Mouse (Mus musculus) heart, embryonic 10.5 days (tissue): ENCODE results near the gene Tnni2. TPM values are rescaled to one million over a fixed set of nuclear protein-coding genes. Genes with fewer than 3 reads are reported as not detected.

Source experiments
- DNase-seq: peaks from one replicate; pipeline ENCODE4 v3.0.0-alpha.2; 2017; ENCODE audit warnings: low spot score
- H3K27ac ChIP-seq: fragments of 300-500 bp; sonication (generic); 2 replicates; pipeline ENCODE4 v1.5.1; 2016; ENCODE audit warnings: mild to moderate bottlenecking
- H3K27me3 ChIP-seq: fragments of 300-500 bp; sonication (generic); 2 replicates; pipeline ENCODE4 v1.6.1; 2016; ENCODE audit warnings: mild to moderate bottlenecking; ENCODE audit not compliant: poor library complexity, insufficient read depth, severe bottlenecking
- H3K36me3 ChIP-seq: fragments of 300-500 bp; sonication (generic); 2 replicates; pipeline ENCODE4 v1.6.1; 2016; ENCODE audit warnings: mild to moderate bottlenecking, moderate library complexity
- H3K4me1 ChIP-seq: fragments of 300-500 bp; sonication (generic); 2 replicates; pipeline ENCODE4 v1.6.1; 2016; ENCODE audit warnings: mild to moderate bottlenecking
- H3K4me3 ChIP-seq: fragments of 300-500 bp; sonication (generic); 2 replicates; pipeline ENCODE4 v1.5.1; 2016; ENCODE audit warnings: mild to moderate bottlenecking, moderate library complexity
- H3K9me3 ChIP-seq: fragments of 300-500 bp; sonication (generic); 2 replicates; pipeline ENCODE4 v1.6.1; 2016; ENCODE audit warnings: mild to moderate bottlenecking, moderate library complexity
- WGBS: fragments of 180-500 bp; shearing (Covaris S2); methylation state at CpG from one replicate; pipeline ENCODE4 v1.1.7; 2016; 5-methylcytosine and 5-hydroxymethylcytosine counted together
- polyA plus RNA-seq: library from polyadenylated mRNA; unstranded; fragments of >200 nt; fragmentation: Nextera tagmentation; extraction: Ambion mirVana; gene quantifications from 2 replicates; pipeline ENCODE4 v1.2.1, GENCODE M21; 2016

Gene Tnni2
- polyA plus RNA-seq, 1 experiment from 2014 or later: 51.9 TPM

DNA sequence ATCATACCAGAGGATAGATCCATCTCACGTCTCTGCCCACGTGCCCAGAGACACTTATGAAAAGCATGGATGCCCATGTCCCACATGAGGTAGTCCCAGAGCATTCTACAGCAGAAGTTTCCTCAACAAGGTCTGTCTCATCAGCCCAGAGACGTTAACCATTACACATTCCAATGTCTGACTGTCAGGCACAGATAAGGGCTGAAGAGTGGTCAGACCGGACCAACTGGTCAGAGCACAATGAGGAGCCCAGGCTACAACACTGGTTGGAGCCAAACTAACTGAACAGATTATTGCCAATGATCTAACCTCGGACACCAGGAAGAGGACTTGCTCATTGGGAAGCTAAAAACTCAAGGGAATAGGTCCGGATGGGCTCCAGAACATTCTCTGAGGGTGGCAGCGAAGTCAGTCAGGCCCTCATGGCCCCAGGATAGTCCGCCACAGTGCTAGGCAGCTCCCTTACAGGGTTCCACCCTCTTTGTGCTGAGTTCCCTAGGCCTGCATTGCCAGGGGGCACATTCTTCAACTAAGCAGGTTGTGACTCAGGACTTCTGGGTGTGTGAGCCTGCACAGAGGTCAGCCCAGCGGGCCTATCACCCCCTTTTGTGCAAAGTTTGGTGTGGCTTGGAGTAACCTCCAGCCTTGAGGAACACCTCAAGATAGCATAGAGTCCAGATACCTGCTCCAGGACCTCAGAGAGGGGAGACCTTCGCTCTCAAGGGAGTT is 7.3 kb upstream of the Tnni2 start, which contains the start of gene Syt8:
Gene Syt8, plus strand, starts transcription at position 714 of the 729 bp plus-strand sequence.
- 57% methylated on average over 10 of the region's 10 CpGs for WGBS
- Histone ChIP-seq H3K27me3 (no peaks in the 10 kb centered on the region), H3K4me3 (no peak within 1 kb of the TSS), H3K27ac (peak within 1 kb of the TSS; percentile 89), H3K4me1 (peaks cover 65% of the 10 kb centered on the region), H3K9me3 (no peaks in the 10 kb centered on the region), H3K36me3 (no peaks in the 10 kb centered on the region)
- DNase-seq: no peak

DNA sequence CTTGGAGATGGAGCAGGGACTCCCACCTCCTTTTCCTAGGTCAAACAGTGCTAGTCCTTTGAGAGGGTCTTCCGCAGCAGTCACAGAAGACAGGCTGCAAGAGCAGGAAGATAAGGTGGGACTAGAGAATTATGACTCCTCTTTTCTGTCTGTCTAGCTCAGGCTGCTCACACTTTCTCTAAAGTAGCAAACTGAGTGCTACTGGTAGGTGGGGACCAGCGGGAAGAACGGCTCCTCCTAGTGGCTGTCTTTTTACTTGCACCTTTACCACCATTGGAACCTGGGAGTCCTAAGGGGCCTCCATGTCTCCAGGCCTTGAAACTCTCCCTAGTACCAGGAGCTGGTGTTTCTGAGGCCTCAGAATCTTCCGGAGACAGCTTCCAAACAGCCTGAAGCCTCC is 6.1 kb upstream of the Tnni2 start:
- H3K4me1 ChIP-seq: peaks cover 65% of the 10 kb centered on the region
- no peak for DNase-seq
- H3K9me3 ChIP-seq: no peaks in the 10 kb centered on the region
- H3K27me3 ChIP-seq: 0 out of 2 replicates have a peak, but pooled peaks cover 4% of the 10 kb centered on the region
- WGBS: 23% methylated on average over 4 of the region's 4 CpGs
- H3K4me3 ChIP-seq: no peak overlapping the region
- H3K27ac ChIP-seq: peak overlapping the region; percentile 89
- H3K36me3 ChIP-seq: no peaks in the 10 kb centered on the region

DNA sequence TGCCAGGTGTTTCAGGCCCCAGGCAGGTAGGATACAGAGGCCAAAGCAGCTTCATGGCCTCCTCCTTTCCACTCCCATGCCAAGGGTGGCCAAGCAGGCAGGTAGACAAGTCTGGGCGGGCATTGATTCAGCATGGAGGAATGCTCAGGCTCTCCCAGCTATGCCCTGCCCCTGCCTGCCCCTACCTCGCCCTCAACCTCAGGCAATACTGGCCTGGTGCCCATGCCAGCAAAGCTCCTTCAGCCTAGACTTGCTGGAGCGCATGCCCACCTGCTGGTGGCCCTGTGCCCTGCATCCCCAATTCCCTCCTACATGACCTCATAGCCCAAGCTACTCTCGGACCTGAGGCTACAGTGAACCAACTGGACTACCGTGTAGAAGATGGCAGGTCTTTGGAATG is 4.3 kb upstream of the Tnni2 start:
- Histone ChIP-seq H3K4me3 (no peak overlapping the region), H3K4me1 (peaks cover 74% of the 10 kb centered on the region), H3K27me3 (0 out of 2 replicates have a peak, but pooled peaks cover 4% of the 10 kb centered on the region), H3K9me3 (no peaks in the 10 kb centered on the region), H3K27ac (peak overlapping the region; percentile 89), H3K36me3 (no peaks in the 10 kb centered on the region)
- WGBS: 84% methylated on average over 5 of the region's 5 CpGs
- no peak for DNase-seq

DNA sequence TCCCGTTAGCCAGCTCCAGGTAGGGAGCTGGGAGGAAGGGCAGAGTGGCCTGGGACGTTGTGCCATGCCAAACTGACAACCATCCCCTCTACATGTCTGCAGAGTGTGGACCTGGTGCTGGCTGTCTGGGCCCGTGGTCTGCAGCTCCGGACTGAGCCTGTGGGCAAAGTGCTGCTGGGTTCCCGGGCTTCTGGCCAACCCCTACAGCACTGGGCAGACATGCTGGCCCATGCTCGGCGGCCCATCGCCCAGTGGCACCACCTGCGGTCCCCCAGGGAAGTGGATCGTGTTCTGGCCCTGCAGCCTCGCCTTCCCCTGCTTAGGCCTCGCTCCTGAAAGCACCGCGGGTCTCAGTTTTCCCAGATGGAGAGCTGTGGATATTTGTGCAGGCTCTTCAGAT is 1.6 kb upstream of the Tnni2 start:
- H3K9me3 ChIP-seq: no peaks in the 10 kb centered on the region
- 0 out of 2 replicates have a peak, but pooled peaks cover 4% of the 10 kb centered on the region for H3K27me3 ChIP-seq
- no peak overlapping the region for H3K4me3 ChIP-seq
- peaks cover 70% of the 10 kb centered on the region for H3K4me1 ChIP-seq
- peak overlapping the region; percentile 88 for H3K27ac ChIP-seq
- H3K36me3 ChIP-seq: no peaks in the 10 kb centered on the region
- WGBS: 83% methylated on average over 14 of the region's 14 CpGs
- no peak for DNase-seq

DNA sequence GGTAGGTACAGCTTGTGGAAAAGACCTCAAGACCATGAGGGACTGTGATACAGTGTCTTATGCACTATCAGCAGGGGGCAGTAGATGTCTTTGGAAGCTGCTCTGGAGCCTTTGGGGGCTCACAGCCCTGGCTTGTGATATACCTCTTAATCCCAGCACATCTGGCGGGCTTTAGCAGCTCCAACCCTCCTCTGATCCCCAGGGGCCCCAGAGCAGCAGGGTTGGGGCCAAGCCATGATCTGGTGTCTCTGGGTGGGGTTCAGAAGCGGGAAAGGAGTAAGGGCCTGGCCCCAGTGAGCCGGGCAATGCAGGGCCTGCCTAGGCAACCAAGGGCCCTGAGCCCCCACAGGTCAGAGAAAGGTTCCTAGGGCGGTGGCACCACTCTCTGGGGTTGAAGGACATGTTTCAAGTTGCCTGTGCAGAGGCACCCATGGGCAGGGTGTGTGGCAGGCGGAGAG is 922 bp upstream of the Tnni2 start:
- H3K4me1 ChIP-seq: peaks cover 63% of the 10 kb centered on the region
- 0 out of 2 replicates have a peak, but pooled peaks cover 4% of the 10 kb centered on the region for H3K27me3 ChIP-seq
- WGBS: 44% methylated on average over 5 of the region's 5 CpGs
- DNase-seq: peak; percentile 90
- H3K27ac ChIP-seq: peak overlapping the region; percentile 88
- no peaks in the 10 kb centered on the region for H3K36me3 ChIP-seq
- H3K9me3 ChIP-seq: no peaks in the 10 kb centered on the region
- no peak overlapping the region for H3K4me3 ChIP-seq

DNA sequence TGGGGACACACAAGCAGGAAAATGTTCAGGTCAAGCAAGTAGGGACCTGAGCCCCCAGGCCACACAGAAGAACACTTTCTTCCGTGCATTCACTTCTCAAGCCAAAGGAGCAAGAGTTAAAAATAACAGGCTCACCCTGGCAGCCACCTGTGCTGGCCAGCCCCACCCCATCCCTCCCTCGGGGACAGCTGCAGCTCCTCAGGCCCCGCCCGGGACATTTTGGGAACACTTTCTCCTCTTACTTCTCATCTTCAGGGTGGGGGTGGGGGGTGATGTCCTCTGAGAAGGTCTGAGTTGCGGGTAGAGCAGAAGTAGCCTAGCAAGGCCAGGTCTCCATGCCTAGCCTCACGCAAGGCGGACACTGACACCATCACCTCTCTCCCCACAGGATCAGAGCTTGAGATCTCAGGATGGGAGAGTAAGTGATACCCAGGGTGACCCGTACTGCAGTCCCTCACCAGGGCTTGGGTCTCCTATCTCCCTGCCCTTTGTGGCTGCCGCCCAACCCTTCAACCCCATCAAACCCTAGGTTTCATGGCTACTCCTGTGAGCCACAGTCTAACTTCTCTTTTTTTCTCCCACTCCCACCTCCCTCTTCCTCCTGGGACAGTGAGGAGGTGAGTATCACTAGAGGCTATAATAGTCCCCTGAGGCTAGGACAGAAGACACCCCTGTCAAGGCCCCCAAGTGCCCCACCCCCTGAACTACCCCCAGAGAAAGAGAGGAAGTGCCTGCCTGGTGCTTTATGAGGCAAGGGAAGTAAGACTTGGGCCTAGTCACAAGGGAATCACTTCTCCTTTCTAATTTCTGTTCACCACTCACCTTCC is 686 bp downstream of the Tnni2 start:
- 0 out of 2 replicates have a peak, but pooled peaks cover 4% of the 10 kb centered on the region for H3K27me3 ChIP-seq
- H3K36me3 ChIP-seq: no peaks in the 10 kb centered on the region
- WGBS: 65% methylated on average over 9 of the region's 9 CpGs
- peaks cover 60% of the 10 kb centered on the region for H3K4me1 ChIP-seq
- peak overlapping the region; percentile 88 for H3K27ac ChIP-seq
- H3K4me3 ChIP-seq: no peak overlapping the region
- DNase-seq: no peak
- no peaks in the 10 kb centered on the region for H3K9me3 ChIP-seq

DNA sequence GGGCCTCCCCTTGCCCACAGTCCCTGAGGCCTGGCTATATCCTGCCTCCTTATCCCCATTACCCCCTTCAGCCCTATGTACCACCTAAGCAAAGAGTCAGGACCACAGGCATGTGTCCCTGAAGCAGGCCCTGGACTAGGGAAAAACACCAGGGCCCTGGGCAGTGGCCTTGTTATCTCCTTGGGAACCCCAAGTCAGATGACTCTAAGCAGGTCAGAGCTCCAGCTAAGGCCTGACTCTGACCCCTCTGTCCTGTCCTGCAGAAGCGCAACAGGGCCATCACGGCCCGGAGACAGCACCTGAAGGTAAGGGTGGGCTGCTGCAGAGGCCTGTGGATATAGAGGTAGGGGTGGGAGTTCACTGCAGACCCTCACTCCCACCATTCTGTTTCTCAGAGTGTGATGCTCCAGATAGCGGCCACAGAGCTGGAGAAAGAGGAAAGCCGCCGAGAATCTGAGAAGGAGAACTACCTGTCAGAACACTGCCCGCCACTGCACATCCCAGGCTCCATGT is 1.4 kb downstream of the Tnni2 start:
- Histone ChIP-seq H3K4me3 (no peak overlapping the region), H3K4me1 (peaks cover 56% of the 10 kb centered on the region), H3K27me3 (0 out of 2 replicates have a peak, but pooled peaks cover 4% of the 10 kb centered on the region), H3K36me3 (no peaks in the 10 kb centered on the region), H3K27ac (peak overlapping the region; percentile 88), H3K9me3 (no peaks in the 10 kb centered on the region)
- DNase-seq: no peak
- WGBS: 84% methylated on average over 7 of the region's 7 CpGs

DNA sequence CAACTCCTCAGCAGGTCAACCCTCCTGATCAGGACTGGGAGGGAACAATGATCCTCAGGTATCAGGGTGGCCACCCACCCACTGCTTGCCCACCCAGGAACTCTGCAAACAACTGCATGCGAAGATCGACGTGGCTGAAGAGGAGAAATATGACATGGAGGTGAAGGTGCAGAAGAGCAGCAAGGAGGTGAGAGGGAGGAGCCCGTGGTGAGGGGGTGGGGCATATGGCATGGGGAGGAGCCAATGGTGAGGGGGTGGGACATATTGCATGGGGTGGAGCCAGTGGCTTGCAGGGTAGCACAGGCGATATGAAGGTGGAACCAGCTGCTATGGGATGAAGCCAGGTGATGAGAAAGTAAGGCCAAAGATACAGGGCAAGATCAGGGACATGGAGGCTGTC is 1.9 kb downstream of the Tnni2 start:
- 83% methylated on average over 5 of the region's 5 CpGs for WGBS
- Histone ChIP-seq H3K9me3 (no peaks in the 10 kb centered on the region), H3K27ac (peak overlapping the region; percentile 88), H3K4me1 (peaks cover 52% of the 10 kb centered on the region), H3K36me3 (no peaks in the 10 kb centered on the region), H3K4me3 (no peak overlapping the region), H3K27me3 (0 out of 2 replicates have a peak, but pooled peaks cover 4% of the 10 kb centered on the region)
- DNase-seq: no peak

DNA sequence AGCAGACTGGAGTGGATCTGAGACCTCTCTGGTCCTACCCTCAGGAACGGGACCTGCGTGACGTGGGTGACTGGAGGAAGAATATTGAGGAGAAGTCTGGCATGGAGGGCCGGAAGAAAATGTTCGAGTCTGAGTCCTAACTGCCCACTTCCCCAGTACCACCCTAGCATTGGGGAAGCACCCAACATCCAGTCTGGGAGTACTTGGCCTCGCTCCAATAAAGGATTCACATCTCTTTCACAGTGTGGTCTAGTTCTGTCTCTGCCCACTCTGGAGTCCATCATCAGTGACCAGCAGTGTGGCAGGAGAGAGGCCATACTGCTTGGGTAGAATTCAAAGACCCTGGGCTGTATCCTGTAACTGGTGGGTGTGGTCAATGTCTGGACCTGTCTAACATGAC is 2.6 kb downstream of the Tnni2 start:
- WGBS: 87% methylated on average over 6 of the region's 6 CpGs
- Histone ChIP-seq H3K4me1 (peaks cover 53% of the 10 kb centered on the region), H3K4me3 (no peak overlapping the region), H3K27me3 (0 out of 2 replicates have a peak, but pooled peaks cover 4% of the 10 kb centered on the region), H3K27ac (peak overlapping the region; percentile 88), H3K9me3 (no peaks in the 10 kb centered on the region), H3K36me3 (no peaks in the 10 kb centered on the region)
- no peak for DNase-seq

DNA sequence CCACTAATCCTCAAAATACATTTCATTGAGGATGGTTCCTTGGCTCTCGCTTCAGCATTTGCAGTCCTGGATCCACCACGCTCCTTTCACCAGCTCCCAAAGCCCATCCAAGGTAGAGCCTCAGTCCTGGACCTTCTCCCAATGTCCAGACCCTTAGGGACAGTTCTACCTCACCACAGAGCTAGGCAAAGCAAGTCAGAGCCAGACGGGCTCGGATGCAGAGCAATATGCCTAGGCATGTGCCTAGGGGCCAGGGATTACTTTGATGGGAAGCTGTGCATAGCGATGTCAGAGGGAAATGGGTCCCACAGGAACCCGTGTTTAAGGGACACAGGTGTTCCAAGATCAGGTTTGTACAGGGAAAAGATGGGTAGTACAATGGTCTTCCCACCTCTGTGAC is 3.7 kb downstream of the Tnni2 start:
- H3K9me3 ChIP-seq: no peaks in the 10 kb centered on the region
- no peak for DNase-seq
- WGBS: 88% methylated on average over 6 of the region's 6 CpGs
- H3K4me3 ChIP-seq: no peak overlapping the region
- H3K27me3 ChIP-seq: no peaks in the 10 kb centered on the region
- peaks cover 50% of the 10 kb centered on the region for H3K4me1 ChIP-seq
- H3K36me3 ChIP-seq: no peaks in the 10 kb centered on the region
- peak overlapping the region; percentile 88 for H3K27ac ChIP-seq

DNA sequence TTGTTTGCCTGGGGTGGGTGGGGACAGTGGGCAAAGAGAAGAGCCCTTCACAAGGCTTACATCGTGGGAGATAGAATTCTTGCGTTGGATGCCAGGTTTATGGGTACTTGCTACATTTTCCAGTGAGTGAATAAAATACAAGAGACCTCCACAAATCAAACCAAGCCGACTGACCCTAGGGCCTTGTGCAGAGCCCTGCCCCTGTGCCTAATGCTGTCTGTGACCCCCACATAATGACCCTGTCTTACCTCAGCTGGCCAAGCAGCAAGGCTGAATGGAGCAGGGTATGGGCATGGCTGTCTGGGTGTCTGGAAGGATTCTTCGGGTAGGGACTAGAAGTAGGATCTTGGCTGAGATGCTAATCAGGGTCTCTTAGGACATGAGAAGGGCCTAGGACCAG is 4.7 kb downstream of the Tnni2 start:
- Histone ChIP-seq H3K4me3 (no peak overlapping the region), H3K4me1 (peaks cover 41% of the 10 kb centered on the region), H3K9me3 (no peaks in the 10 kb centered on the region), H3K27ac (peak overlapping the region; percentile 60), H3K27me3 (no peaks in the 10 kb centered on the region), H3K36me3 (no peaks in the 10 kb centered on the region)
- 82% methylated on average over 4 of the region's 4 CpGs for WGBS
- no peak for DNase-seq

DNA sequence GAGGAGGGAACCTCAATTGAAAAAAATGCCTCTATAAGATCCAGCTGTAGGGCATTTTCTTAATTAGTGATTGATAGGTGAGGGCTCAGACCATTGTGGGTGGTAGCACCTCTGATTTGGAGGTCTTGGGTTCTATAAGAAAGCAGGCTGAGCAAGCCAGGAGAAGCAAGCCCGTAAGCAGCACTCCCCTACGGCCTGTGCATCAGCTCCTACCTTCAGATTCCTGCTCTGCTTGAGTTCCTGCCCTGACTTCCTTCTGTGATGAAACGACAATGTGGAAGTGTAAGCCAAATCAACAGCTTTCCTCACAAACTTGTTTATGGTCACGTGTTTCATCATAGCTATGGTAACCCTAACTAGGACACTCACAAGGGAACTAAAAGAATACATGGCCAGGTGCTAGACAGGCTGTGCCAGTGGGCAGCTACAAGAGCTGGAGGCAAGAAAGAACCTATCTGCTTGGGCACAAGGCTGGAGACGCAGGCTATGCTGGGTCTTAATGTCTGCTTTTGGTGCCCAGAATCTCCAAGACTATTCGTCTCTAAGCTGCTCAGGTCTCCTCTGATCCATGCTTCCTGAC is 7.5 kb downstream of the Tnni2 start:
- 76% methylated on average over 6 of the region's 6 CpGs for WGBS
- Histone ChIP-seq H3K4me1 (peaks cover 22% of the 10 kb centered on the region), H3K4me3 (no peak overlapping the region), H3K9me3 (no peaks in the 10 kb centered on the region), H3K36me3 (no peaks in the 10 kb centered on the region), H3K27ac (peak overlapping the region; percentile 75), H3K27me3 (no peaks in the 10 kb centered on the region)
- peak; percentile 65 for DNase-seq
